Mouse (Mus musculus) G1E (cell line): Measurements from ENCODE around the gene Gm42791. TPM values are rescaled to one million over a fixed set of nuclear protein-coding genes. Genes with fewer than 3 reads are reported as not detected.

Experiments used
- ATAC-seq: 2 replicates; pipeline ENCODE4 v1.8.0; 2016; ENCODE audit warnings: mild to moderate bottlenecking; ENCODE audit not compliant: insufficient number of reproducible peaks, poor library complexity, low FRiP score, severe bottlenecking; ENCODE audit errors: extremely low read depth
- DNase-seq: peaks from one replicate; pipeline ENCODE4 v3.0.0; 2012; ENCODE audit warnings: low spot score
- H3K27me3 ChIP-seq: 2 replicates; pipeline ENCODE4 v1.6.1; 2012; ENCODE audit warnings: mild to moderate bottlenecking, low read length, inconsistent platforms; ENCODE audit not compliant: insufficient read depth
- H3K36me3 ChIP-seq: replicated peaks from 2 replicates; pipeline ENCODE3; 2012; ENCODE audit warnings: mild to moderate bottlenecking, inconsistent platforms
- H3K4me1 ChIP-seq: 2 replicates; pipeline ENCODE4 v1.6.1; 2012; ENCODE audit warnings: low read depth, low read length, inconsistent platforms, mixed read lengths; ENCODE audit not compliant: insufficient read depth
- H3K4me3 ChIP-seq: 2 replicates; pipeline ENCODE4 v1.5.1; 2012; ENCODE audit warnings: low read depth, mild to moderate bottlenecking, inconsistent platforms, low read length, moderate library complexity, mixed read lengths
- H3K9me3 ChIP-seq: replicated peaks from 2 replicates; pipeline ENCODE4 v1.6.1; 2012; ENCODE audit warnings: inconsistent platforms
- CTCF ChIP-seq: IDR thresholded peaks from 2 replicates; pipeline ENCODE4 v1.5.1; 2012; ENCODE audit warnings: low read depth, low read length, inconsistent platforms, mixed read lengths
- GATA1 ChIP-seq: IDR thresholded peaks from 2 replicates; pipeline ENCODE4 v1.6.1; 2012; ENCODE audit warnings: borderline replicate concordance, low read length, inconsistent platforms, mixed read lengths
- GATA2 ChIP-seq: IDR thresholded peaks from 2 replicates; pipeline ENCODE4 v1.6.1; 2012; ENCODE audit warnings: low read depth, low read length, inconsistent platforms, borderline replicate concordance
- POLR2AphosphoS5 ChIP-seq: IDR thresholded peaks from 2 replicates; pipeline ENCODE4 v1.6.1; 2012; ENCODE audit warnings: low read depth, low read length, inconsistent platforms; ENCODE audit not compliant: insufficient replicate concordance
- TAL1 ChIP-seq: conservative IDR thresholded peaks from 2 replicates; pipeline ENCODE4 v1.6.1; 2012; ENCODE audit warnings: low read depth, low read length, inconsistent platforms, mixed read lengths
- polyA plus RNA-seq: library from polyadenylated mRNA; stranded (reverse); fragments of >175 nt; gene quantifications from 2 replicates; pipeline ENCODE4 v1.2.3, GENCODE M21; 2012
- total RNA-seq, 2 experiments: library from RNA; stranded (forward) in 1 of 2; stranded (reverse) in 1 of 2; fragments of 200-1000 nt in 1 of 2; fragments of >200 nt in 1 of 2; fragmentation: Nextera tagmentation in 1 of 2; gene quantifications; 2 replicates each; pipeline ENCODE4 v1.2.3; 2014 to 2017

Gm42791 gene
- total and polyA plus RNA-seq, 3 experiments = not detected

- Histone ChIP-seq H3K9me3 (peaks cover 27% of the 10 kb centered on the region), H3K36me3 (no peaks in the 10 kb centered on the region), H3K27me3 (no peaks in the 10 kb centered on the region), H3K4me3 (no peak overlapping the region), H3K4me1 (no peaks in the 10 kb centered on the region)
- TF ChIP-seq GATA1 = no peak
- TF ChIP-seq CTCF = no peak
- no peak for TF ChIP-seq TAL1
- TF ChIP-seq GATA2 = no peak
- no peak for TF ChIP-seq POLR2AphosphoS5
- DNase-seq (no peak), ATAC-seq (no peak)
These were observed 19.9 kb downstream of the Gm42791 start for GRCm38 (mm10) chr5:148975035-148975434.

- H3K9me3 ChIP-seq = peaks cover 37% of the 10 kb centered on the region
- no peak overlapping the region for H3K4me3 ChIP-seq
- DNase-seq (no peak), ATAC-seq (no peak)
- no peak for TF ChIP-seq GATA1
- TF ChIP-seq TAL1 = no peak
- no peak for TF ChIP-seq CTCF
- TF ChIP-seq POLR2AphosphoS5 = no peak
- H3K36me3 ChIP-seq = no peaks in the 10 kb centered on the region
- no peaks in the 10 kb centered on the region for H3K4me1 ChIP-seq
- H3K27me3 ChIP-seq = no peaks in the 10 kb centered on the region
These were observed 21.8 kb downstream of the Gm42791 start for GRCm38 (mm10) chr5:148973019-148973668.

DNA sequence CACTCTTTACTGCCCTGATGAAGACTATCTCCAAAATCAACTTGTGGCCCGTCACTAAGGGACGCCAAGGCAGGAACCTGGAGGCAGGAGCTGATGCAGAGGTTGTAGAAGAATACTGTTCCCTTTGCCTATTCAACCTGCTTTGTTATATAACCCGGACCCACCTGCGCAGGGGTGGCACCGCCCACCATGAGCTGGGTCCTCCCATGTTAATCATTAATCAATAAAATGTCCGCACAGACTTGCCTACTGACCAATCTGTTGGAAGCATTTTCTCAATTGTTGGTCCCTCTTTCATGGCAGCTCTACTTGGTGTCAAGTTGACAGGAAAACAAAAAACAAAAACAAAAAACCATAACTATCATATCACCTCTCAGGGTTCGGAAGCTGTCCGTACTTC lies 22.8 kb downstream of the Gm42791 start:
- no peak overlapping the region for H3K4me3 ChIP-seq
- H3K9me3 ChIP-seq = peaks cover 41% of the 10 kb centered on the region
- no peaks in the 10 kb centered on the region for H3K36me3 ChIP-seq
- no peak for TF ChIP-seq CTCF
- no peak for TF ChIP-seq GATA2
- no peak for TF ChIP-seq TAL1
- TF ChIP-seq GATA1 = no peak
- TF ChIP-seq POLR2AphosphoS5 = no peak
- DNase-seq = no peak
- H3K4me1 ChIP-seq = no peaks in the 10 kb centered on the region
- no peaks in the 10 kb centered on the region for H3K27me3 ChIP-seq
- ATAC-seq = no peak

DNA sequence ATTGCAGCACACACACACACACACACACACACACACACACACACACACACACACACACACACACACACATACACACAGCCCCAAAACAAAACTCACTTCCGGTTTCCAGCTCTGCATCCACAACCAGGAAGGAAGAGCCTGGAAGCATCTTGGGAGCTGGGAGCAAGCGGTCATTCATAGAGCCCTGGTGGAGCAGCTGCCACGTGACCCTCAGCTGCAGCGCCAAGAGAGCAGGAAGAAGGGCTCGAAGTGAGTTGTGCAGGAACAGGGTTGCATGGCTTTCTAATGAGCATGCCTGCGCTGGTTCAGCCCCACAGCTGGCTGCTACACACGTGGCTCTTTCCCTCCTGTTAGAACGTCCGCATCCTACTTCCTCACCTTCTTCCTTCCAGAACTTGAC lies 25.3 kb downstream of the Gm42791 start:
- Histone ChIP-seq H3K4me3 (no peak overlapping the region), H3K4me1 (no peaks in the 10 kb centered on the region), H3K27me3 (no peaks in the 10 kb centered on the region), H3K36me3 (no peaks in the 10 kb centered on the region), H3K9me3 (peaks cover 28% of the 10 kb centered on the region)
- no peak for ATAC-seq
- TF ChIP-seq GATA2 = no peak
- no peak for TF ChIP-seq POLR2AphosphoS5
- TF ChIP-seq GATA1 = no peak
- TF ChIP-seq CTCF = no peak
- TF ChIP-seq TAL1 = no peak
- no peak for DNase-seq

- no peak for DNase-seq
- H3K9me3 ChIP-seq = peaks cover 30% of the 10 kb centered on the region
- no peaks in the 10 kb centered on the region for H3K27me3 ChIP-seq
- H3K4me3 ChIP-seq = no peak overlapping the region
- H3K4me1 ChIP-seq = no peaks in the 10 kb centered on the region
- TF ChIP-seq POLR2AphosphoS5 = no peak
- no peak for TF ChIP-seq GATA1
- H3K36me3 ChIP-seq = no peaks in the 10 kb centered on the region
- no peak for ATAC-seq
These were observed 25.9 kb downstream of the Gm42791 start for GRCm38 (mm10) chr5:148968958-148969576.

- H3K4me3 ChIP-seq = no peak overlapping the region
- peaks cover 32% of the 10 kb centered on the region for H3K9me3 ChIP-seq
- no peaks in the 10 kb centered on the region for H3K27me3 ChIP-seq
- DNase-seq (no peak), ATAC-seq (no peak)
- no peaks in the 10 kb centered on the region for H3K4me1 ChIP-seq
- TF ChIP-seq TAL1 (no peak), CTCF (no peak), GATA2 (no peak), POLR2AphosphoS5 (no peak), GATA1 (no peak)
- H3K36me3 ChIP-seq = no peaks in the 10 kb centered on the region
These were observed 26.8 kb downstream of the Gm42791 start for GRCm38 (mm10) chr5:148968179-148968578.
